8 mouse cellular contexts compared by ENCODE assay signal in genomic region chrX:36816953-36817441, GRCm38 (mm10). TPM values are rescaled to one million over a fixed set of nuclear protein-coding genes. Genes with fewer than 3 reads are reported as not detected.
A peak's percentile ranks its signal among the peaks of the same experiment; 100 is the strongest.
DNase-seq lines count a peak whose midpoint lies in the region; ATAC-seq and TF ChIP-seq lines count a peak whose summit lies in the region.

No protein-coding gene starts in this region.

- in situ Hi-C loops in ES-E14 (cut with MboI; ENCODE audit: low sequenced_read_pairs in 2 of 2, unreplicated experiment in 2 of 2), result no loop called here

- no peaks in the 10 kb centered on the region for H3K27me3 ChIP-seq in ES-Bruce4 (ENCODE audit: control insufficient read depth, insufficient read depth, low read length, poor library complexity, severe bottlenecking)
- H3K27me3 ChIP-seq in hindbrain, embryonic 10.5 days (ENCODE audit: insufficient read depth, poor library complexity, severe bottlenecking), result no peaks in the 10 kb centered on the region
- no peaks in the 10 kb centered on the region for H3K27me3 ChIP-seq in liver, embryonic 13.5 days
- H3K27me3 ChIP-seq in stomach, embryonic 14.5 days (ENCODE audit: control insufficient read depth, insufficient read depth, low read length), result no peaks in the 10 kb centered on the region

- peak overlapping the region; percentile 95 for H3K27ac ChIP-seq in ES-Bruce4 (ENCODE audit: insufficient read depth, low read length)
- H3K27ac ChIP-seq in ES-E14 (ENCODE audit: insufficient read depth, low read depth, low read length, poor library complexity, severe bottlenecking), result peak overlapping the region; percentile 74; the same call in 1 of the 2 replicates
- peak overlapping the region; percentile 84 for H3K27ac ChIP-seq in hindbrain, embryonic 10.5 days
- peak overlapping the region; percentile 13 for H3K27ac ChIP-seq in liver, embryonic 13.5 days
- H3K27ac ChIP-seq in stomach, embryonic 14.5 days (ENCODE audit: low read length), result peak overlapping the region; percentile 69; the same call in 1 of the 2 replicates

- H3K4me1 ChIP-seq in ES-Bruce4 (ENCODE audit: control insufficient read depth, insufficient read depth, low read length) (peaks cover 2% of the 10 kb centered on the region), ES-E14 (ENCODE audit: control insufficient read depth in 2 of 2, insufficient read depth in 2 of 2, low read length in 2 of 2, poor library complexity in 1 of 2) (peaks cover 2 to 5% of the 10 kb centered on the region in 2 experiments; a peak in 1 of 4 replicates)
- peaks cover 9% of the 10 kb centered on the region for H3K4me1 ChIP-seq in hindbrain, embryonic 10.5 days (replicated peaks)
- H3K4me1 ChIP-seq in liver, embryonic 13.5 days (replicated peaks), result peaks cover 15% of the 10 kb centered on the region
- H3K4me1 ChIP-seq in stomach, embryonic 14.5 days (ENCODE audit: control insufficient read depth, insufficient read depth, low read length), result no peaks in the 10 kb centered on the region

- peak; percentile 71 for ATAC-seq in liver, embryonic 13.5 days (ENCODE audit: low read depth)
- ATAC-seq in stomach, embryonic 14.5 days (ENCODE audit: insufficient number of reproducible peaks, insufficient read depth, low FRiP score, low read depth), result peak; percentile 81
- ATAC-seq in activated CD4-positive, CD25-positive, alpha-beta regulatory T cell, adult 4 months, result no peak

- 10% methylated on average over 10 of the region's 10 CpGs for WGBS in hindbrain, embryonic 10.5 days
- WGBS in liver, embryonic 13.5 days (ENCODE audit: insufficient replicate concordance), result 13% methylated on average over 10 of the region's 10 CpGs
- 18% methylated on average over 10 of the region's 10 CpGs for WGBS in stomach, embryonic 14.5 days

- peak; percentile 77 for TF ChIP-seq EP300 in ES-Bruce4 (IDR thresholded peaks at IDR 0.05; ENCODE audit: insufficient read depth, low read depth, low read length)

- H3K36me3 ChIP-seq in ES-Bruce4 (ENCODE audit: control insufficient read depth, insufficient read depth, low read length, poor library complexity, severe bottlenecking) (no peaks in the 10 kb centered on the region), ES-E14 (ENCODE audit: control insufficient read depth, insufficient read depth, low read length, poor library complexity, severe bottlenecking) (no peaks in the 10 kb centered on the region)
- H3K36me3 ChIP-seq in hindbrain, embryonic 10.5 days, result no peaks in the 10 kb centered on the region
- H3K36me3 ChIP-seq in liver, embryonic 13.5 days, result no peaks in the 10 kb centered on the region
- H3K36me3 ChIP-seq in stomach, embryonic 14.5 days (ENCODE audit: control insufficient read depth, insufficient read depth, low read length), result no peaks in the 10 kb centered on the region

- TF ChIP-seq POLR2A in ES-Bruce4 (IDR thresholded peaks at IDR 0.05; ENCODE audit: insufficient read depth, low read length), result no peak

- H3K4me2 ChIP-seq in liver, embryonic 13.5 days, result peak overlapping the region; percentile 59
- peak overlapping the region; percentile 34 for H3K4me2 ChIP-seq in stomach, embryonic 14.5 days (replicated peaks; ENCODE audit: low read depth, low read length)

- TF ChIP-seq CTCF in ES-Bruce4 (IDR thresholded peaks at IDR 0.05; ENCODE audit: low read depth, low read length), result no peak

- peak overlapping the region; percentile 80; the same call in 1 of the 2 replicates for H3K9ac ChIP-seq in ES-Bruce4 (ENCODE audit: low read depth, poor library complexity, severe bottlenecking)
- H3K9ac ChIP-seq in ES-E14 (ENCODE audit: insufficient read depth, low read depth, low read length, poor library complexity, severe bottlenecking), result no peak overlapping the region
- peak overlapping the region; percentile 43 for H3K9ac ChIP-seq in liver, embryonic 13.5 days
- no peak overlapping the region for H3K9ac ChIP-seq in stomach, embryonic 14.5 days (replicated peaks; ENCODE audit: low read depth, low read length)

- H3K9me3 ChIP-seq in ES-Bruce4 (replicated peaks; ENCODE audit: control insufficient read depth, insufficient read depth, low read length, poor library complexity, severe bottlenecking) (no peaks in the 10 kb centered on the region), ES-E14 (ENCODE audit: control insufficient read depth, insufficient read depth, low read depth, low read length) (no peaks in the 10 kb centered on the region)
- no peaks in the 10 kb centered on the region for H3K9me3 ChIP-seq in hindbrain, embryonic 10.5 days
- H3K9me3 ChIP-seq in liver, embryonic 13.5 days (replicated peaks), result no peaks in the 10 kb centered on the region
- H3K9me3 ChIP-seq in stomach, embryonic 14.5 days (ENCODE audit: control insufficient read depth, low read depth, low read length), result no peaks in the 10 kb centered on the region

- no peak for DNase-seq in ES-E14 (ENCODE audit: low read depth, low spot score)
- peak; percentile 75 for DNase-seq in hindbrain, embryonic 10.5 days (ENCODE audit: low spot score)
- peak; percentile 11 for DNase-seq in liver, embryonic 13.5 days
- DNase-seq in left cerebral cortex, adult 11 months (ENCODE audit: low spot score), result no peak
- no peak for DNase-seq in adrenal gland, postnatal 25 days

- H3K4me3 ChIP-seq in ES-Bruce4 (ENCODE audit: low read depth, low read length) (peak overlapping the region; percentile 64; the same call in 1 of the 2 replicates), ES-E14 (ENCODE audit: insufficient read depth in 1 of 2, low read depth in 1 of 2, low read length in 2 of 2, poor library complexity in 1 of 2, severe bottlenecking in 1 of 2) (peak overlapping the region; percentile 55 to 59)
- H3K4me3 ChIP-seq in hindbrain, embryonic 10.5 days, result peak overlapping the region; percentile 37
- H3K4me3 ChIP-seq in liver, embryonic 13.5 days (replicated peaks), result peak overlapping the region; percentile 36
- no peak overlapping the region for H3K4me3 ChIP-seq in stomach, embryonic 14.5 days (ENCODE audit: low read depth, low read length)

TF ChIP-seq in ES-E14, 5 proteins besides CTCF, POLR2A, EP300 and RAD21:
- TF ChIP-seq ZC3H11A (IDR thresholded peaks at IDR 0.05; ENCODE audit: borderline replicate concordance, low read depth, low read length) (no peak), CHD2 (IDR thresholded peaks at IDR 0.05; ENCODE audit: low read depth, low read length) (no peak), ZNF384 (IDR thresholded peaks at IDR 0.05; ENCODE audit: low read depth, low read length) (no peak), MAFK (IDR thresholded peaks at IDR 0.05; ENCODE audit: insufficient read depth, low read depth, low read length) (no peak), HCFC1 (IDR thresholded peaks at IDR 0.05; ENCODE audit: borderline replicate concordance, insufficient read depth, low read length) (no peak)

RNA-seq across cellular contexts. Expression of gene Slc25a5, which starts 21.5 kb away (rescaled TPM):
- 680 TPM in 2 replicates for polyA plus RNA-seq in ES-Bruce4 (2011; ENCODE audit: insufficient read depth, insufficient read length, low read depth, missing spikeins)
- total RNA-seq in ES-E14 (2012; rRNA removed), result 557 and 605 TPM in 2 replicates
- 803 and 848 TPM in 2 replicates for polyA plus RNA-seq in hindbrain, embryonic 10.5 days (2016; fragmentation: Nextera tagmentation; extraction: Ambion mirVana)
- 657 and 659 TPM in 2 replicates for polyA plus RNA-seq in liver, embryonic 13.5 days (2015; fragmentation: Nextera tagmentation; extraction: Ambion mirVana)
- 560 and 599 TPM in 2 replicates for polyA plus RNA-seq in stomach, embryonic 14.5 days (2014; fragmentation: Nextera tagmentation; extraction: Ambion mirVana)
- 1,000 to 10,000 TPM; 1,556 to 1,740 TPM for polyA plus RNA-seq in activated CD4-positive, CD25-positive, alpha-beta regulatory T cell, adult 4 months (2017; shearing (Covaris generic))
- total RNA-seq in adrenal gland, postnatal 25 days (2021), result 414 and 427 TPM in 2 replicates

RNA-seq across cellular contexts. Expression of gene Ube2a, which starts 56.7 kb away (rescaled TPM):
- polyA plus RNA-seq in ES-Bruce4 (2011; ENCODE audit: insufficient read depth, insufficient read length, low read depth, missing spikeins), result 101 and 112 TPM in 2 replicates
- total RNA-seq in ES-E14 (2012; rRNA removed), result 57.3 and 77.3 TPM in 2 replicates
- polyA plus RNA-seq in hindbrain, embryonic 10.5 days (2016; fragmentation: Nextera tagmentation; extraction: Ambion mirVana), result 133 TPM in 2 replicates
- 92.7 and 95.2 TPM in 2 replicates for polyA plus RNA-seq in liver, embryonic 13.5 days (2015; fragmentation: Nextera tagmentation; extraction: Ambion mirVana)
- 113 and 121 TPM in 2 replicates for polyA plus RNA-seq in stomach, embryonic 14.5 days (2014; fragmentation: Nextera tagmentation; extraction: Ambion mirVana)
- polyA plus RNA-seq in activated CD4-positive, CD25-positive, alpha-beta regulatory T cell, adult 4 months (2017; shearing (Covaris generic)), result 100 to 1,000 TPM; 134 to 158 TPM
- total RNA-seq in adrenal gland, postnatal 25 days (2021), result 57.2 and 72.4 TPM in 2 replicates

RNA-seq across cellular contexts. Expression of gene C330007P06Rik, which starts 56.9 kb away (rescaled TPM):
- 20.2 and 20.7 TPM in 2 replicates for polyA plus RNA-seq in ES-Bruce4 (2011; ENCODE audit: insufficient read depth, insufficient read length, low read depth, missing spikeins)
- 27.4 and 30.2 TPM in 2 replicates for total RNA-seq in ES-E14 (2012; rRNA removed)
- 25.1 and 31.5 TPM in 2 replicates for polyA plus RNA-seq in hindbrain, embryonic 10.5 days (2016; fragmentation: Nextera tagmentation; extraction: Ambion mirVana)
- polyA plus RNA-seq in liver, embryonic 13.5 days (2015; fragmentation: Nextera tagmentation; extraction: Ambion mirVana), result 15.3 and 21.3 TPM in 2 replicates
- polyA plus RNA-seq in stomach, embryonic 14.5 days (2014; fragmentation: Nextera tagmentation; extraction: Ambion mirVana), result 34.5 and 35.0 TPM in 2 replicates
- 10 to 100 TPM; 27.3 to 30.0 TPM for polyA plus RNA-seq in activated CD4-positive, CD25-positive, alpha-beta regulatory T cell, adult 4 months (2017; shearing (Covaris generic))
- total RNA-seq in adrenal gland, postnatal 25 days (2021), result 44.0 and 51.7 TPM in 2 replicates

Comparison
In these comparisons a context has a peak if more than half of its experiments do, and no peak if none do; other contexts are left out.
1. H3K27ac ChIP-seq: peak in every context shown above with its lines; median percentile 95 in ES-Bruce4; 84 in hindbrain, embryonic 10.5 days; 74 in ES-E14; 69 in stomach, embryonic 14.5 days; 13 in liver, embryonic 13.5 days.
2. H3K9ac ChIP-seq: peak in ES-Bruce4 (single experiment) and liver, embryonic 13.5 days (single experiment); none in ES-E14 (single experiment) and stomach, embryonic 14.5 days (single experiment).
3. DNase-seq: peak in hindbrain, embryonic 10.5 days (single experiment) and liver, embryonic 13.5 days (single experiment); none in ES-E14 (single experiment), left cerebral cortex, adult 11 months (single experiment) and adrenal gland, postnatal 25 days (single experiment).